Mouse (Mus musculus): ENCODE measurements around the gene D130043K22Rik. TPM values are rescaled to one million over a fixed set of nuclear protein-coding genes. Genes with fewer than 3 reads are reported as not detected.

The D130043K22Rik gene
- polyA plus RNA-seq, 1 experiment from 2014 or later = 0.27 TPM

DNA sequence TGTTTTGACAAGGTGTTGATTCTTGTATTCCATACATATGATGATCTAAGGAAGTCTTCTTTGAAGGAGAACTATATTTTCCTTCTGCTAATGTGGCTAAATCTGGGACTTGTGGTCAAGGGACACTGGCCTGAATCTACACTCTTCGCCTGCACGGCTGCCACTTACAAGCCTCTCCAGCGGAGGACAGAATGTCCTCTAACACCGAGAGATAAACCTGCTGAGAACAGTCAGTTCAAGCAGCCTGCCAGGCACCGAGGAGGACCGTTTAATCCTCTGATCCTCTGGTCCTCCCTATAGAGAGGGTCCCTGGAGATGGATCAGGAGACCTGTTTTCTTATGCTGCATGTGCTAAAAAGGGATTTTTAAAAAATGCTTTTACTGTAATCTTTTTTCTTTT lies 58.5 kb downstream of the D130043K22Rik start:
- no peaks in the 10 kb centered on the region for H3K9me3 ChIP-seq (replicated peaks; ENCODE audit: control insufficient read depth, low read length)
- H3K27me3 ChIP-seq (ENCODE audit: control insufficient read depth, insufficient read depth, low read depth, low read length) = no peaks in the 10 kb centered on the region
- H3K4me3 ChIP-seq (ENCODE audit: low read depth, low read length) = no peak overlapping the region
- H3K4me2 ChIP-seq (ENCODE audit: low read depth, low read length) = no peak overlapping the region
- ATAC-seq (ENCODE audit: low read depth) = no peak
- no peak overlapping the region for H3K9ac ChIP-seq (ENCODE audit: low read depth, low read length)
- no peak overlapping the region for H3K27ac ChIP-seq (ENCODE audit: low read length)
- WGBS (ENCODE audit: insufficient replicate concordance) = 61% methylated on average over 6 of the region's 6 CpGs
- no peaks in the 10 kb centered on the region for H3K4me1 ChIP-seq (ENCODE audit: control insufficient read depth, low read depth, low read length)
- H3K36me3 ChIP-seq (ENCODE audit: control insufficient read depth, insufficient read depth) = no peaks in the 10 kb centered on the region

GRCm38 (mm10) chr13:24905422-24905821 lies 60.5 kb downstream of the D130043K22Rik start:
- ATAC-seq (ENCODE audit: low read depth) = no peak
- H3K9me3 ChIP-seq (replicated peaks; ENCODE audit: control insufficient read depth, low read length) = no peaks in the 10 kb centered on the region
- H3K27me3 ChIP-seq (ENCODE audit: control insufficient read depth, insufficient read depth, low read depth, low read length) = no peaks in the 10 kb centered on the region
- H3K4me2 ChIP-seq (ENCODE audit: low read depth, low read length) = no peak overlapping the region
- H3K9ac ChIP-seq (ENCODE audit: low read depth, low read length) = no peak overlapping the region
- H3K36me3 ChIP-seq (ENCODE audit: control insufficient read depth, insufficient read depth) = no peaks in the 10 kb centered on the region
- H3K27ac ChIP-seq (ENCODE audit: low read length) = no peak overlapping the region
- no peaks in the 10 kb centered on the region for H3K4me1 ChIP-seq (ENCODE audit: control insufficient read depth, low read depth, low read length)
- 71% methylated on average over 12 of the region's 12 CpGs for WGBS (ENCODE audit: insufficient replicate concordance)
- H3K4me3 ChIP-seq (ENCODE audit: low read depth, low read length) = no peak overlapping the region

- no peak for ATAC-seq (ENCODE audit: low read depth)
- no peak overlapping the region for H3K4me3 ChIP-seq (ENCODE audit: low read depth, low read length)
- 63% methylated on average over 11 of the region's 11 CpGs for WGBS (ENCODE audit: insufficient replicate concordance)
These were observed 62.1 kb downstream of the D130043K22Rik start for GRCm38 (mm10) chr13:24906831-24907570.

GRCm38 (mm10) chr13:24909112-24909511 lies 64.2 kb downstream of the D130043K22Rik start:
- Histone ChIP-seq H3K9ac (ENCODE audit: low read depth, low read length) (no peak overlapping the region), H3K4me2 (ENCODE audit: low read depth, low read length) (no peak overlapping the region), H3K36me3 (ENCODE audit: control insufficient read depth, insufficient read depth) (no peaks in the 10 kb centered on the region), H3K9me3 (replicated peaks; ENCODE audit: control insufficient read depth, low read length) (no peaks in the 10 kb centered on the region), H3K27ac (ENCODE audit: low read length) (no peak overlapping the region), H3K4me3 (ENCODE audit: low read depth, low read length) (no peak overlapping the region), H3K4me1 (ENCODE audit: control insufficient read depth, low read depth, low read length) (no peaks in the 10 kb centered on the region), H3K27me3 (ENCODE audit: control insufficient read depth, insufficient read depth, low read depth, low read length) (no peaks in the 10 kb centered on the region)
- no peak for ATAC-seq (ENCODE audit: low read depth)
- WGBS (ENCODE audit: insufficient replicate concordance) = 79% methylated on average over 1 of the region's 1 CpGs

More at GRCm38 (mm10) chr13:24906831-24907570, 62.1 kb downstream of the D130043K22Rik start:
- no peaks in the 10 kb centered on the region for H3K36me3 ChIP-seq (ENCODE audit: control insufficient read depth, insufficient read depth)
- H3K4me1 ChIP-seq (ENCODE audit: control insufficient read depth, low read depth, low read length) = no peaks in the 10 kb centered on the region
- no peak overlapping the region for H3K9ac ChIP-seq (ENCODE audit: low read depth, low read length)
- H3K4me2 ChIP-seq (ENCODE audit: low read depth, low read length) = no peak overlapping the region
- H3K27ac ChIP-seq (ENCODE audit: low read length) = no peak overlapping the region
- no peaks in the 10 kb centered on the region for H3K9me3 ChIP-seq (replicated peaks; ENCODE audit: control insufficient read depth, low read length)
- H3K27me3 ChIP-seq (ENCODE audit: control insufficient read depth, insufficient read depth, low read depth, low read length) = no peaks in the 10 kb centered on the region

GRCm38 (mm10) chr13:24913576-24913975 lies 68.6 kb downstream of the D130043K22Rik start:
- no peak overlapping the region for H3K27ac ChIP-seq (ENCODE audit: low read length)
- no peak for ATAC-seq (ENCODE audit: low read depth)
- H3K9me3 ChIP-seq (replicated peaks; ENCODE audit: control insufficient read depth, low read length) = no peaks in the 10 kb centered on the region
- H3K36me3 ChIP-seq (ENCODE audit: control insufficient read depth, insufficient read depth) = no peaks in the 10 kb centered on the region
- no peak overlapping the region for H3K4me3 ChIP-seq (ENCODE audit: low read depth, low read length)
- no peak overlapping the region for H3K9ac ChIP-seq (ENCODE audit: low read depth, low read length)
- no peaks in the 10 kb centered on the region for H3K27me3 ChIP-seq (ENCODE audit: control insufficient read depth, insufficient read depth, low read depth, low read length)
- H3K4me1 ChIP-seq (ENCODE audit: control insufficient read depth, low read depth, low read length) = no peaks in the 10 kb centered on the region
- no peak overlapping the region for H3K4me2 ChIP-seq (ENCODE audit: low read depth, low read length)
- WGBS (ENCODE audit: insufficient replicate concordance) = 76% methylated on average over 7 of the region's 7 CpGs

GRCm38 (mm10) chr13:24914915-24915314 lies 70.0 kb downstream of the D130043K22Rik start:
- 64% methylated on average over 4 of the region's 4 CpGs for WGBS (ENCODE audit: insufficient replicate concordance)
- Histone ChIP-seq H3K4me2 (ENCODE audit: low read depth, low read length) (no peak overlapping the region), H3K27me3 (ENCODE audit: control insufficient read depth, insufficient read depth, low read depth, low read length) (no peaks in the 10 kb centered on the region), H3K4me1 (ENCODE audit: control insufficient read depth, low read depth, low read length) (no peaks in the 10 kb centered on the region), H3K9me3 (replicated peaks; ENCODE audit: control insufficient read depth, low read length) (no peaks in the 10 kb centered on the region), H3K27ac (ENCODE audit: low read length) (no peak overlapping the region), H3K9ac (ENCODE audit: low read depth, low read length) (no peak overlapping the region), H3K36me3 (ENCODE audit: control insufficient read depth, insufficient read depth) (no peaks in the 10 kb centered on the region), H3K4me3 (ENCODE audit: low read depth, low read length) (no peak overlapping the region)
- no peak for ATAC-seq (ENCODE audit: low read depth)

DNA sequence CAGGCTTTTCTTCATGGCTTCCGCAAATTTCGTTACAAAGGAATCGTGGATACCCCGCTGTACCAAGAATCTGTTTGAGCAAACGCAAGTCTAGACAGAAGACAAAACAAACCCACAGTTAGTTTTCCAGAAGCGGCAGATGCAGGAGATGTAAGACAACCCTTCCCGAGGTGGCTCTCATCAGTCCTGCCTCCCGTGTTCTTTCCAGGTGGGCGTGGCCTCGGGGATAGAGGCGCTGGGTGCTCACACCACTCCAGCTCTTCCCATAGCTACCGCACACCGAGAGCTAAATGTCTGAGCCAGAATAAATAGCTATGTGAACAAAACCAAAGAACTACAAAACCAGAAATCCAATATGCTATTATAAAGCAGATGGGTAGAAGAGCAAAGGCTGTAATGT lies 70.9 kb downstream of the D130043K22Rik start:
- H3K4me3 ChIP-seq (ENCODE audit: low read depth, low read length) = no peak overlapping the region
- H3K27me3 ChIP-seq (ENCODE audit: control insufficient read depth, insufficient read depth, low read depth, low read length) = no peaks in the 10 kb centered on the region
- 66% methylated on average over 13 of the region's 13 CpGs for WGBS (ENCODE audit: insufficient replicate concordance)
- no peaks in the 10 kb centered on the region for H3K9me3 ChIP-seq (replicated peaks; ENCODE audit: control insufficient read depth, low read length)
- H3K36me3 ChIP-seq (ENCODE audit: control insufficient read depth, insufficient read depth) = no peaks in the 10 kb centered on the region
- H3K4me2 ChIP-seq (ENCODE audit: low read depth, low read length) = no peak overlapping the region
- H3K9ac ChIP-seq (ENCODE audit: low read depth, low read length) = no peak overlapping the region
- no peak overlapping the region for H3K27ac ChIP-seq (ENCODE audit: low read length)
- no peak for ATAC-seq (ENCODE audit: low read depth)
- H3K4me1 ChIP-seq (ENCODE audit: control insufficient read depth, low read depth, low read length) = no peaks in the 10 kb centered on the region

GRCm38 (mm10) chr13:24920333-24920977 lies 75.5 kb downstream of the D130043K22Rik start:
- Histone ChIP-seq H3K4me3 (ENCODE audit: low read depth, low read length) (no peak overlapping the region), H3K4me1 (ENCODE audit: control insufficient read depth, low read depth, low read length) (no peaks in the 10 kb centered on the region), H3K27ac (ENCODE audit: low read length) (no peak overlapping the region), H3K4me2 (ENCODE audit: low read depth, low read length) (no peak overlapping the region), H3K9me3 (replicated peaks; ENCODE audit: control insufficient read depth, low read length) (no peaks in the 10 kb centered on the region), H3K9ac (ENCODE audit: low read depth, low read length) (no peak overlapping the region), H3K36me3 (ENCODE audit: control insufficient read depth, insufficient read depth) (no peaks in the 10 kb centered on the region), H3K27me3 (ENCODE audit: control insufficient read depth, insufficient read depth, low read depth, low read length) (no peaks in the 10 kb centered on the region)
- no peak for ATAC-seq (ENCODE audit: low read depth)
- 14% methylated on average over 5 of the region's 5 CpGs for WGBS (ENCODE audit: insufficient replicate concordance)

- H3K4me1 ChIP-seq (ENCODE audit: control insufficient read depth, low read depth, low read length) = no peaks in the 10 kb centered on the region
- 73% methylated on average over 6 of the region's 6 CpGs for WGBS (ENCODE audit: insufficient replicate concordance)
- H3K27ac ChIP-seq (ENCODE audit: low read length) = no peak overlapping the region
- H3K4me3 ChIP-seq (ENCODE audit: low read depth, low read length) = no peak overlapping the region
- H3K9me3 ChIP-seq (replicated peaks; ENCODE audit: control insufficient read depth, low read length) = no peaks in the 10 kb centered on the region
- no peak for ATAC-seq (ENCODE audit: low read depth)
- no peaks in the 10 kb centered on the region for H3K36me3 ChIP-seq (ENCODE audit: control insufficient read depth, insufficient read depth)
- no peak overlapping the region for H3K4me2 ChIP-seq (ENCODE audit: low read depth, low read length)
- no peak overlapping the region for H3K9ac ChIP-seq (ENCODE audit: low read depth, low read length)
- H3K27me3 ChIP-seq (ENCODE audit: control insufficient read depth, insufficient read depth, low read depth, low read length) = no peaks in the 10 kb centered on the region
These were observed 76.3 kb downstream of the D130043K22Rik start for GRCm38 (mm10) chr13:24921281-24921680.
